In genomic region chr6:49692032-49692539, GRCm38 (mm10) we compare ENCODE assay signal across 21 mouse cellular contexts.
DNase-seq lines count a peak whose midpoint lies in the region; ATAC-seq lines count a peak whose summit lies in the region.
"Had no signal": no experiment of that assay in that cellular context is flagged by ENCODE, and none has a peak within 500 bp of the region (broad histone marks: within the 10 kb centered on the region; RNA-seq: fewer than 3 reads in every experiment).

No protein-coding gene starts in this region.

- no peak overlapping the region for H3K27ac ChIP-seq in kidney, embryonic 15.5 days
- H3K27ac ChIP-seq in neural tube, embryonic 14.5 days (ENCODE audit: low read depth, low read length), result peak overlapping the region; percentile 28; the same call in 1 of the 2 replicates
- H3K27ac ChIP-seq: embryonic facial prominence, embryonic 15.5 days; hindbrain, embryonic 10.5 days; intestine, embryonic 15.5 days; limb, embryonic 15.5 days; midbrain, embryonic 12.5 days had no signal

- no peak overlapping the region for H3K9ac ChIP-seq in kidney, embryonic 15.5 days
- H3K9ac ChIP-seq in neural tube, embryonic 14.5 days (replicated peaks; ENCODE audit: low read depth, low read length), result no peak overlapping the region
- H3K9ac ChIP-seq: embryonic facial prominence, embryonic 15.5 days; intestine, embryonic 15.5 days; limb, embryonic 15.5 days; liver, postnatal 0 days; midbrain, embryonic 12.5 days had no signal

- H3K4me2 ChIP-seq in kidney, embryonic 15.5 days, result no peak overlapping the region
- no peak overlapping the region for H3K4me2 ChIP-seq in neural tube, embryonic 14.5 days (ENCODE audit: low read depth, low read length)
- H3K4me2 ChIP-seq: embryonic facial prominence, embryonic 15.5 days; intestine, embryonic 15.5 days; limb, embryonic 15.5 days; midbrain, embryonic 12.5 days had no signal

- DNase-seq in frontal cortex, postnatal 25 days (ENCODE audit: low spot score in 2 of 2), result no peak
- peak; percentile 4 for DNase-seq in kidney, adult 9 months
- DNase-seq in Muller cell, postnatal 12 days (ENCODE audit: inconsistent ontology term), result no peak
- DNase-seq: adrenal gland, postnatal 36 days; gastrocnemius, postnatal 36 days; layer of hippocampus, adult 9-11 months; liver, postnatal 0 days; lung, postnatal 4 days; right cerebral cortex, postnatal 25 days; thymus, postnatal 36 days had no signal

- H3K4me1 ChIP-seq in kidney, embryonic 15.5 days, result peaks cover 5% of the 10 kb centered on the region; the same call in 1 of the 2 replicates
- no peaks in the 10 kb centered on the region; the same call in 1 of the 2 replicates for H3K4me1 ChIP-seq in neural tube, embryonic 14.5 days (ENCODE audit: control insufficient read depth, insufficient read depth, low read length)
- H3K4me1 ChIP-seq: embryonic facial prominence, embryonic 15.5 days; intestine, embryonic 15.5 days; limb, embryonic 15.5 days; midbrain, embryonic 12.5 days had no signal

- no peaks in the 10 kb centered on the region for H3K36me3 ChIP-seq in kidney, embryonic 15.5 days
- H3K36me3 ChIP-seq in neural tube, embryonic 14.5 days (ENCODE audit: control insufficient read depth, insufficient read depth, low read length), result no peaks in the 10 kb centered on the region
- H3K36me3 ChIP-seq: embryonic facial prominence, embryonic 15.5 days; G1E; hindbrain, embryonic 10.5 days; intestine, embryonic 15.5 days; limb, embryonic 15.5 days; midbrain, embryonic 12.5 days had no signal

- H3K9me3 ChIP-seq in kidney, embryonic 15.5 days (replicated peaks), result no peaks in the 10 kb centered on the region
- H3K9me3 ChIP-seq in neural tube, embryonic 14.5 days (ENCODE audit: control insufficient read depth, low read length), result no peaks in the 10 kb centered on the region
- H3K9me3 ChIP-seq: embryonic facial prominence, embryonic 15.5 days; G1E; hindbrain, embryonic 10.5 days; intestine, embryonic 15.5 days; limb, embryonic 15.5 days; midbrain, embryonic 12.5 days had no signal

- WGBS in kidney, embryonic 15.5 days, result 15% methylated on average over 6 of the region's 6 CpGs
- 43% methylated on average over 6 of the region's 6 CpGs for WGBS in neural tube, embryonic 14.5 days

- peak; percentile 9; the same call in 1 of the 2 replicates for ATAC-seq in frontal cortex, adult (ENCODE audit: low TSS enrichment)
- no peak for ATAC-seq in kidney, embryonic 15.5 days (replicated peaks; ENCODE audit: low FRiP score)
- peak; percentile 22 to 32; a peak in 2 of 4 replicates for ATAC-seq in hematopoietic stem cell, adult 5-6 weeks (replicated peaks in 1 of 2; ENCODE audit: insufficient read depth in 1 of 2, low FRiP score in 2 of 2, low TSS enrichment in 1 of 2, low read depth in 1 of 2, poor library complexity in 2 of 2, severe bottlenecking in 2 of 2)
- ATAC-seq in neural tube, embryonic 14.5 days (ENCODE audit: low read depth), result no peak
- ATAC-seq: intestine, embryonic 15.5 days; liver, postnatal 0 days had no signal

- no peak overlapping the region for H3K4me3 ChIP-seq in kidney, embryonic 15.5 days (replicated peaks)
- no peak overlapping the region for H3K4me3 ChIP-seq in neural tube, embryonic 14.5 days (ENCODE audit: low read depth, low read length)
- H3K4me3 ChIP-seq: embryonic facial prominence, embryonic 15.5 days; hindbrain, embryonic 10.5 days; intestine, embryonic 15.5 days; limb, embryonic 15.5 days; midbrain, embryonic 12.5 days; myocyte had no signal

- no peaks in the 10 kb centered on the region for H3K27me3 ChIP-seq in kidney, embryonic 15.5 days
- H3K27me3 ChIP-seq in neural tube, embryonic 14.5 days (ENCODE audit: control insufficient read depth, insufficient read depth, low read length), result no peaks in the 10 kb centered on the region
- H3K27me3 ChIP-seq: embryonic facial prominence, embryonic 15.5 days; intestine, embryonic 15.5 days; limb, embryonic 15.5 days; midbrain, embryonic 12.5 days had no signal

Comparison
In these comparisons a context has a peak if more than half of its experiments do, and no peak if none do; other contexts are left out.
1. ATAC-seq: peak in frontal cortex, adult (single experiment) and hematopoietic stem cell, adult 5-6 weeks (2 of 2); none in kidney, embryonic 15.5 days (single experiment) and neural tube, embryonic 14.5 days (single experiment).